Mouse (Mus musculus) CH12.LX (cell line): ENCODE results near the gene Apool. TPM values are rescaled to one million over a fixed set of nuclear protein-coding genes. Genes with fewer than 3 reads are reported as not detected.

ENCODE experiments used
- DNase-seq: peaks from one replicate; pipeline ENCODE4 v3.0.0-alpha.2; 2013; ENCODE audit errors: extremely low read depth
- H3K27ac ChIP-seq: 2 replicates; pipeline ENCODE4 v1.5.1; 2012; ENCODE audit warnings: low read depth, mild to moderate bottlenecking, control low read depth, moderate library complexity; ENCODE audit not compliant: insufficient read depth
- H3K27me3 ChIP-seq: replicated peaks from 2 replicates; pipeline ENCODE3; 2012; ENCODE audit warnings: inconsistent platforms
- H3K36me3 ChIP-seq, 2 experiments: replicated peaks in 1 of 2; 2 replicates each; pipeline versions ENCODE3 to v1.6.1; 2012; ENCODE audit warnings: inconsistent platforms in 1 of 2, low read length in 1 of 2, mild to moderate bottlenecking in 1 of 2, mixed read lengths in 1 of 2, moderate library complexity in 1 of 2; ENCODE audit not compliant: control insufficient read depth in 1 of 2, insufficient read depth in 1 of 2
- H3K4me1 ChIP-seq, 2 experiments: 2 replicates each; pipeline ENCODE4 v1.6.1; 2012; ENCODE audit warnings: inconsistent platforms in 1 of 2, moderate library complexity in 1 of 2; ENCODE audit not compliant: insufficient read depth in 2 of 2, control insufficient read depth in 1 of 2
- H3K4me2 ChIP-seq: 2 replicates; pipeline ENCODE4 v1.6.1; 2012; ENCODE audit warnings: low read depth, mild to moderate bottlenecking, control low read depth; ENCODE audit not compliant: poor library complexity, insufficient read depth, severe bottlenecking
- H3K4me3 ChIP-seq, 3 experiments: fragments of 150-350 bp in 1 of 3; sonication (generic) in 1 of 3; replicated peaks in 1 of 3; 2 replicates each; pipeline versions ENCODE3 to v1.5.1; 2011 to 2012; ENCODE audit warnings: low read depth in 2 of 3, low read length in 2 of 3, mild to moderate bottlenecking in 2 of 3, moderate library complexity in 2 of 3, control low read depth in 1 of 3, improper control_type of control experiment in 1 of 3, inconsistent platforms in 1 of 3, mixed read lengths in 1 of 3; ENCODE audit not compliant: poor library complexity in 1 of 3
- H3K79me2 ChIP-seq: replicated peaks from 2 replicates; pipeline ENCODE4 v1.6.1; 2012; ENCODE audit warnings: mild to moderate bottlenecking, moderate library complexity; ENCODE audit not compliant: control insufficient read depth, poor library complexity, insufficient read depth, severe bottlenecking; ENCODE audit errors: extremely low read depth
- H3K9ac ChIP-seq: 2 replicates; pipeline ENCODE4 v1.6.1; 2012; ENCODE audit warnings: low read depth, mild to moderate bottlenecking, control low read depth, moderate library complexity; ENCODE audit not compliant: insufficient read depth
- H3K9me3 ChIP-seq: replicated peaks from 2 replicates; pipeline ENCODE3; 2012; ENCODE audit warnings: low read length, inconsistent platforms, mixed read lengths
- CTCF ChIP-seq, 2 experiments: IDR thresholded peaks in 1 of 2; conservative IDR thresholded peaks in 1 of 2; 2 replicates each; pipeline ENCODE4 v1.5.1; 2011 to 2012; ENCODE audit warnings: low read depth in 2 of 2, low read length in 2 of 2, improper control_type of control experiment in 1 of 2, inconsistent platforms in 1 of 2, mild to moderate bottlenecking in 1 of 2, moderate library complexity in 1 of 2
- E2F4 ChIP-seq: IDR thresholded peaks from 2 replicates; pipeline ENCODE4 v1.6.1; 2011; ENCODE audit warnings: low read depth, low read length, improper control_type of control experiment; ENCODE audit not compliant: insufficient replicate concordance
- ETS1 ChIP-seq: conservative IDR thresholded peaks from 2 replicates; pipeline ENCODE4 v1.6.1; 2012; ENCODE audit warnings: low read depth, mild to moderate bottlenecking, inconsistent platforms, low read length, improper control_type of control experiment, moderate library complexity
- GABPA ChIP-seq: IDR thresholded peaks from 2 replicates; pipeline ENCODE4 v1.6.1; 2012; ENCODE audit warnings: low read depth, low read length, improper control_type of control experiment, inconsistent platforms; ENCODE audit not compliant: insufficient replicate concordance
- IRF4 ChIP-seq: IDR thresholded peaks from 2 replicates; pipeline ENCODE4 v1.6.1; 2014; ENCODE audit warnings: low read depth, mild to moderate bottlenecking, inconsistent platforms, low read length, improper control_type of control experiment
- MAFK ChIP-seq: IDR thresholded peaks from 2 replicates; pipeline ENCODE4 v1.6.1; 2011; ENCODE audit warnings: low read length, improper control_type of control experiment; ENCODE audit not compliant: insufficient replicate concordance
- MAZ ChIP-seq: IDR thresholded peaks from 2 replicates; pipeline ENCODE4 v1.6.1; 2012; ENCODE audit warnings: low read depth, mild to moderate bottlenecking, inconsistent platforms, low read length, improper control_type of control experiment, moderate library complexity
- MEF2A ChIP-seq: IDR thresholded peaks from 2 replicates; pipeline ENCODE4 v1.6.1; 2014; ENCODE audit warnings: low read depth, mild to moderate bottlenecking, inconsistent platforms, low read length, improper control_type of control experiment, borderline replicate concordance
- MYC ChIP-seq: IDR thresholded peaks from 2 replicates; pipeline ENCODE4 v1.6.1; 2011; ENCODE audit warnings: low read depth, mild to moderate bottlenecking, improper control_type of control experiment, low read length
- NRF1 ChIP-seq: IDR thresholded peaks from 2 replicates; pipeline ENCODE4 v1.6.1; 2014; ENCODE audit warnings: low read depth, mild to moderate bottlenecking, inconsistent platforms, low read length, improper control_type of control experiment, moderate library complexity
- POLR2A ChIP-seq: IDR thresholded peaks from 2 replicates; pipeline ENCODE4 v1.6.1; 2011; ENCODE audit warnings: low read depth, mild to moderate bottlenecking, improper control_type of control experiment, low read length
- POLR2AphosphoS2 ChIP-seq: IDR thresholded peaks from 2 replicates; pipeline ENCODE4 v1.6.1; 2011; ENCODE audit warnings: low read depth, low read length, improper control_type of control experiment
- SMC3 ChIP-seq: IDR thresholded peaks from 2 replicates; pipeline ENCODE4 v1.6.1; 2011; ENCODE audit warnings: low read depth, low read length, improper control_type of control experiment
- TCF12 ChIP-seq: IDR thresholded peaks from 2 replicates; pipeline ENCODE4 v1.6.1; 2014; ENCODE audit warnings: low read depth, mild to moderate bottlenecking, inconsistent platforms, low read length, improper control_type of control experiment
- USF1 ChIP-seq: IDR thresholded peaks from 2 replicates; pipeline ENCODE4 v1.6.1; 2014; ENCODE audit warnings: low read depth, mild to moderate bottlenecking, inconsistent platforms, low read length, improper control_type of control experiment
- USF2 ChIP-seq: conservative IDR thresholded peaks from 2 replicates; pipeline ENCODE4 v1.6.1; 2011; ENCODE audit warnings: low read depth, low read length, improper control_type of control experiment
- ZKSCAN1 ChIP-seq: IDR thresholded peaks from 2 replicates; pipeline ENCODE4 v1.6.1; 2012; ENCODE audit warnings: low read depth, inconsistent platforms, low read length, improper control_type of control experiment, borderline replicate concordance
- dilution Hi-C: fragments of 300-500 bp; cut with MboI; formaldehyde crosslinking; loops from 2 replicates; pipeline ENCODE4 v1.14.3; 2020; ENCODE audit warnings: low sequenced_read_pairs; ENCODE audit not compliant: extremely low pct_unique_long_range_greater_than_20kb, extremely low pct_ligation_motif_present
- in situ Hi-C: fragments of 300-500 bp; cut with MboI; formaldehyde crosslinking; loops from 3 replicates; pipeline ENCODE4 v1.14.3; 2019; ENCODE audit warnings: low sequenced_read_pairs, low pct_ligation_motif_present, low pct_unique_long_range_greater_than_20kb, mixed read lengths
- polyA plus RNA-seq: library from polyadenylated mRNA; unstranded; fragments of >175 nt; gene quantifications from 2 replicates; pipeline ENCODE4 v1.2.1, GENCODE M21; 2012; ENCODE audit warnings: low read depth; ENCODE audit not compliant: insufficient read length
- total RNA-seq, 2 experiments: library from RNA; depleted of rRNA; stranded (reverse); fragments of 300-350 nt in 1 of 2; fragments of >200 nt in 1 of 2; gene quantifications; 2 replicates each; pipeline ENCODE4 v1.2.3; 2012 to 2014

The Apool gene
- total and polyA plus RNA-seq, 3 experiments = 27.6 to 58.0 (median 28.0) TPM

DNA sequence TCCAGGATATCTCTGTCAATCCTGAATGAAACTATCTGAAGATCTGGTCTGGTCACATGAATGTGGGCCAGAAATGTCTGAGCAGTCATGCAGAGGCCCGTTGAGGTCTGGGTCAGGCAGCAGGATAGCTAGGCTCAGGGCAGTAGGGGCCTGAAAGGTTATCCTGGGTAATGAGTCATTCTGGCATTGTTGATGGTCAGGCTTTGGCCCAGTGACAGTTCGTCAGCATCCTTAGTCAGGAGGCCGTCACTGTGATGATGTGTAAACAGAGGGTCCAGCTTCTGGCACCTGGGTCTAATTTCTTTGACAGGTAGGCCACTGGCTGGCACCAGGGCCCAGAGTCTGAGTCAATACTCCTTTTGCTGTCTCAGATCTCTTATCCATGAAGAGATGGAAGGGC, 28.4 kb downstream of the Apool start:
- H3K4me3 ChIP-seq = no peak overlapping the region
- peaks cover 0 to 16% of the 10 kb centered on the region in 2 experiments for H3K36me3 ChIP-seq
- H3K79me2 ChIP-seq = no peaks in the 10 kb centered on the region
- dilution Hi-C loops = no loop called here
- no peak overlapping the region for H3K4me2 ChIP-seq
- H3K4me1 ChIP-seq = no peaks in the 10 kb centered on the region
- H3K9me3 ChIP-seq = no peaks in the 10 kb centered on the region
- H3K27ac ChIP-seq = no peak overlapping the region
- H3K27me3 ChIP-seq = no peaks in the 10 kb centered on the region
- in situ Hi-C loops = no loop called here
- DNase-seq = no peak
- no peak overlapping the region for H3K9ac ChIP-seq
- TF ChIP-seq USF1 (no peak), POLR2AphosphoS2 (no peak), ETS1 (no peak), SMC3 (no peak), ZKSCAN1 (no peak), E2F4 (no peak), MYC (no peak), GABPA (no peak), MAZ (no peak), POLR2A (no peak), NRF1 (no peak), TCF12 (no peak), MAFK (no peak), IRF4 (no peak), MEF2A (no peak)

DNA sequence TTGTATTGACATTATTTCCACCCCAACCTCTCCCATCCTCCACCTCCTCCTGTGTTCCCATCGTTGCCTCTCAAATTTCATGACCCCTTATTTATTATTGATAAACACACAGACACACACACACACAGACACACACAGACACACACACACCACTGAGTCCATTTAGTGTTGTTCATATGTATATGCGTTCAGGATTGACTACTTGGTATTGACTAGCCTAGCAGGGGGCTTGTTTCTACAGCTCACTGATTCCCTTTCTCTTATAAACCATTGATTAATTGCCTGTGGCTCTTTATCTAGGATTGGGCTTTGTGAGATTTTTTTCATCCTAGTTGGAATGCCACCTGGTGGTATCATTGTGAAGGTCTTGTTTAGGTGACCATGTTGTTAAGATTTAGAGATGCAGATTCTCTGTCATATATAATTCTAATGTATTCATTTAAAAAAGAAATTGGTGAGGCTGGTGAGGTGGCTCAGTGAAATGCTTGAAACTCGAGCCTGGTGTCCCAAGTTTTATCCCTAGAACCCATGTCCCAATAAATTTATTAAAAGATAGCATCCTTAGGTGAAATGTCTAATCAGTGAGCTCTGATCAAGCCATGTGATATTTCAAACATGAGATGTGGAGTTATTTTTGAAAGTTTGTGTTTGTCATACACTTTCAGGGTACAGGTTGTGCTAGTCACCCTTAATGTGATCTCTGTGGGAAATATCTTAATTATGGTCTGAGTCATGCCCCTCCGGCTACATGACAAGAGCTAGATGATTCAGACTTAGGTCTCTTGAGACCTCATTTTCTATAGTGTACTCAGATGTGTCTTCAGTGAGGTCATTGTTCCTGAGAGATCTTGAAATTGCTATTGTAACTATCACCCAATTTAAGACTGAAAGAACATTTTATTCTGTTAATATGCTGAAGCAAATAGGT, 36.6 kb downstream of the Apool start:
- Histone ChIP-seq H3K9me3 (no peaks in the 10 kb centered on the region), H3K79me2 (no peaks in the 10 kb centered on the region), H3K4me3 (no peak overlapping the region), H3K4me2 (no peak overlapping the region), H3K27ac (no peak overlapping the region), H3K4me1 (no peaks in the 10 kb centered on the region), H3K27me3 (no peaks in the 10 kb centered on the region), H3K9ac (no peak overlapping the region), H3K36me3 (no peaks in the 10 kb centered on the region)
- DNase-seq = no peak
- dilution Hi-C loops (no loop called here), in situ Hi-C loops (no loop called here)
- peak in 1 of 2 experiments; percentile 10; a peak in 1 of 4 replicates for TF ChIP-seq CTCF (conservative IDR thresholded peaks at IDR 0.05 in 1 of 2, IDR thresholded peaks at IDR 0.05 in 1 of 2; ENCODE audit: low read depth in 2 of 2, low read length in 2 of 2)
- TF ChIP-seq USF2 = no peak
